14 mouse cellular contexts compared by ENCODE assay signal in genomic region chr17:85562510-85563266, GRCm38 (mm10). TPM values are rescaled to one million over a fixed set of nuclear protein-coding genes. Genes with fewer than 3 reads are reported as not detected.
A peak's percentile ranks its signal among the peaks of the same experiment; 100 is the strongest.
DNase-seq lines count a peak whose midpoint lies in the region; ATAC-seq and TF ChIP-seq lines count a peak whose summit lies in the region.
"Had no signal": no experiment of that assay in that cellular context is flagged by ENCODE, and none has a peak within 500 bp of the region (broad histone marks: within the 10 kb centered on the region; RNA-seq: fewer than 3 reads in every experiment).

No protein-coding gene starts in this region.

- peak; percentile 28; the same call in 1 of the 2 replicates for TF ChIP-seq CTCF in midbrain, postnatal 0 days (IDR thresholded peaks at IDR 0.05)

- H3K27ac ChIP-seq in heart, embryonic 15.5 days, result no peak overlapping the region
- H3K27ac ChIP-seq in forebrain, embryonic 16.5 days (ENCODE audit: low read length), result no peak overlapping the region
- H3K27ac ChIP-seq in midbrain, postnatal 0 days (ENCODE audit: low read depth, low read length), result no peak overlapping the region
- no peak overlapping the region for H3K27ac ChIP-seq in kidney, embryonic 16.5 days (ENCODE audit: low read length)

- H3K4me3 ChIP-seq in heart, embryonic 15.5 days, result no peak overlapping the region
- H3K4me3 ChIP-seq in forebrain, embryonic 16.5 days (replicated peaks; ENCODE audit: low read length), result no peak overlapping the region
- no peak overlapping the region for H3K4me3 ChIP-seq in midbrain, postnatal 0 days (ENCODE audit: low read depth, low read length)
- H3K4me3 ChIP-seq in kidney, embryonic 16.5 days (ENCODE audit: low read length), result no peak overlapping the region

- 36% methylated on average over 17 of the region's 17 CpGs for WGBS in heart, embryonic 15.5 days
- 57% methylated on average over 17 of the region's 17 CpGs for WGBS in forebrain, embryonic 16.5 days
- WGBS in midbrain, postnatal 0 days, result 51% methylated on average over 17 of the region's 17 CpGs
- 70% methylated on average over 17 of the region's 17 CpGs for WGBS in kidney, embryonic 16.5 days

- no peaks in the 10 kb centered on the region for H3K9me3 ChIP-seq in heart, embryonic 15.5 days (replicated peaks)
- peaks cover 2% of the 10 kb centered on the region; the same call in 1 of the 2 replicates for H3K9me3 ChIP-seq in forebrain, embryonic 16.5 days (ENCODE audit: control insufficient read depth, low read length)
- H3K9me3 ChIP-seq in midbrain, postnatal 0 days (ENCODE audit: low read length), result 0 out of 2 replicates have a peak, but pooled peaks cover 1% of the 10 kb centered on the region
- H3K9me3 ChIP-seq in kidney, embryonic 16.5 days (ENCODE audit: low read length), result peaks cover 4% of the 10 kb centered on the region; the same call in 1 of the 2 replicates

- H3K4me1 ChIP-seq in heart, embryonic 15.5 days (replicated peaks), result peaks cover 15% of the 10 kb centered on the region
- H3K4me1 ChIP-seq in forebrain, embryonic 16.5 days (replicated peaks; ENCODE audit: control insufficient read depth, insufficient read depth, low read length), result peaks cover 3% of the 10 kb centered on the region
- H3K4me1 ChIP-seq in midbrain, postnatal 0 days (ENCODE audit: insufficient read depth, low read length), result no peaks in the 10 kb centered on the region
- no peaks in the 10 kb centered on the region for H3K4me1 ChIP-seq in kidney, embryonic 16.5 days (ENCODE audit: insufficient read depth, low read length)

- peaks cover 3% of the 10 kb centered on the region; the same call in 1 of the 2 replicates for H3K27me3 ChIP-seq in heart, embryonic 15.5 days
- no peaks in the 10 kb centered on the region for H3K27me3 ChIP-seq in forebrain, embryonic 16.5 days (replicated peaks; ENCODE audit: control insufficient read depth, insufficient read depth, low read length)
- no peaks in the 10 kb centered on the region for H3K27me3 ChIP-seq in midbrain, postnatal 0 days (ENCODE audit: insufficient read depth, low read length)
- H3K27me3 ChIP-seq in kidney, embryonic 16.5 days (ENCODE audit: insufficient read depth, low read length), result no peaks in the 10 kb centered on the region

- ATAC-seq in heart, embryonic 15.5 days (replicated peaks; ENCODE audit: insufficient number of reproducible peaks, insufficient read depth, low FRiP score, low read depth), result no peak
- ATAC-seq in forebrain, embryonic 16.5 days, result peak; percentile 63; the same call in 1 of the 2 replicates
- ATAC-seq in midbrain, postnatal 0 days (ENCODE audit: low FRiP score), result no peak
- ATAC-seq in kidney, embryonic 16.5 days (ENCODE audit: low FRiP score, low TSS enrichment), result no peak
- no peak for ATAC-seq in megakaryocyte-erythroid progenitor cell, adult 5-6 weeks (replicated peaks; ENCODE audit: low FRiP score, low TSS enrichment, poor library complexity, severe bottlenecking)

- no peak for DNase-seq in heart, postnatal 36 days
- peak; percentile 7 to 10 for DNase-seq in spleen, postnatal 36 days (ENCODE audit: low spot score in 2 of 2)
- no peak for DNase-seq in spleen, adult 18-20 months
- DNase-seq in midbrain, postnatal 0 days (ENCODE audit: low spot score), result no peak
- DNase-seq: heart, postnatal 4 days; left cerebral cortex, postnatal 4 days; lung, postnatal 10 days; right cerebral cortex, postnatal 25 days had no signal

- no peak overlapping the region for H3K9ac ChIP-seq in heart, embryonic 15.5 days
- H3K9ac ChIP-seq in forebrain, embryonic 16.5 days (replicated peaks; ENCODE audit: low read depth, low read length), result 0 out of 2 replicates have a peak overlapping the region, but pooled peaks have one; percentile 35
- no peak overlapping the region for H3K9ac ChIP-seq in midbrain, postnatal 0 days (replicated peaks; ENCODE audit: low read length, poor library complexity, severe bottlenecking)
- no peak overlapping the region for H3K9ac ChIP-seq in kidney, embryonic 16.5 days (replicated peaks; ENCODE audit: low read length)

- no peaks in the 10 kb centered on the region for H3K36me3 ChIP-seq in heart, embryonic 15.5 days
- H3K36me3 ChIP-seq in forebrain, embryonic 16.5 days (ENCODE audit: control insufficient read depth, insufficient read depth), result no peaks in the 10 kb centered on the region
- H3K36me3 ChIP-seq in midbrain, postnatal 0 days (ENCODE audit: insufficient read depth, low read length), result no peaks in the 10 kb centered on the region
- no peaks in the 10 kb centered on the region for H3K36me3 ChIP-seq in kidney, embryonic 16.5 days (ENCODE audit: insufficient read depth, low read length)

- intact Hi-C loops in heart, postnatal 36 days (cut with DNase I), result no loop called here

- 0 out of 2 replicates have a peak overlapping the region, but pooled peaks have one; percentile 15 for H3K4me2 ChIP-seq in heart, embryonic 15.5 days
- peak overlapping the region; percentile 19 for H3K4me2 ChIP-seq in forebrain, embryonic 16.5 days (ENCODE audit: low read length)
- H3K4me2 ChIP-seq in midbrain, postnatal 0 days (ENCODE audit: low read depth, low read length, poor library complexity, severe bottlenecking), result no peak overlapping the region
- no peak overlapping the region for H3K4me2 ChIP-seq in kidney, embryonic 16.5 days (replicated peaks; ENCODE audit: low read depth, low read length)

RNA-seq across cellular contexts. Expression of gene Six3, which starts 50.7 kb away (rescaled TPM):
- not detected in 2 replicates for polyA plus RNA-seq in heart, embryonic 15.5 days (2015; fragmentation: Nextera tagmentation; extraction: Ambion mirVana)
- not detected for total RNA-seq in heart, postnatal 36 days (2021)
- 15.6 and 17.6 TPM in 2 replicates for polyA plus RNA-seq in forebrain, embryonic 16.5 days (2015; fragmentation: Nextera tagmentation; extraction: Ambion mirVana)
- 11.2 and 12.8 TPM in 2 replicates for total RNA-seq in midbrain, postnatal 0 days (2014; rRNA removed)
- 23.3 and 28.0 TPM in 2 replicates for polyA plus RNA-seq in midbrain, postnatal 0 days (2015; fragmentation: Nextera tagmentation; extraction: Ambion mirVana)
- not detected in 2 replicates for polyA plus RNA-seq in kidney, embryonic 16.5 days (2015; fragmentation: Nextera tagmentation; extraction: Ambion mirVana)
- not detected in 2 replicates for total RNA-seq in megakaryocyte-erythroid progenitor cell, adult 5-6 weeks (2014; fragmentation: Nextera tagmentation)
- not detected in 2 replicates for total RNA-seq in megakaryocyte-erythroid progenitor cell, adult 5-6 weeks (2017)
- total RNA-seq: heart, postnatal 4 days had no signal
- polyA plus RNA-seq: large intestine, adult 2 months; testis, adult 2 months had no signal

Comparison
In these comparisons a context has a peak if more than half of its experiments do, and no peak if none do; other contexts are left out.
1. DNase-seq: peak in spleen, postnatal 36 days (2 of 2); none in heart, postnatal 36 days (0 of 2), spleen, adult 18-20 months (0 of 2) and midbrain, postnatal 0 days (single experiment).
2. H3K4me2 ChIP-seq: peak in heart, embryonic 15.5 days (single experiment) and forebrain, embryonic 16.5 days (single experiment); none in midbrain, postnatal 0 days (single experiment) and kidney, embryonic 16.5 days (single experiment).
3. RNA of gene Six3, which starts 50.7 kb away (polyA plus RNA-seq): 23.3 to 28.0 TPM in midbrain, postnatal 0 days and 15.6 to 17.6 TPM in forebrain, embryonic 16.5 days; not detected in heart, embryonic 15.5 days and not detected in kidney, embryonic 16.5 days; every median in the first group is over 10 times any median in the second.